Mouse (Mus musculus) gonadal fat pad, adult 2 months (tissue): Measurements from ENCODE around the gene Zbtb7a. TPM values are rescaled to one million over a fixed set of nuclear protein-coding genes. Genes with fewer than 3 reads are reported as not detected.

Source experiments
- DNase-seq: peaks from one replicate; pipeline ENCODE4 v3.0.0-alpha.2; 2012; ENCODE audit warnings: low read depth
- polyA plus RNA-seq: library from polyadenylated mRNA; depleted of rRNA; stranded (reverse); fragments of >200 nt; gene quantifications from 2 replicates; pipeline ENCODE4 v1.2.3, GENCODE M21; 2012

The Zbtb7a gene
- polyA plus RNA-seq, 1 experiment: 30.0 TPM

GRCm38 (mm10) chr10:81138821-81139528 lies 4.0 kb downstream of the Zbtb7a start:
- no peak for DNase-seq

GRCm38 (mm10) chr10:81139529-81139846 lies 4.5 kb downstream of the Zbtb7a start:
- no peak for DNase-seq

- DNase-seq: no peak
These were observed 5.0 kb downstream of the Zbtb7a start for GRCm38 (mm10) chr10:81140005-81140404.

- no peak for DNase-seq
These were observed 5.9 kb downstream of the Zbtb7a start for GRCm38 (mm10) chr10:81140717-81141454.

- DNase-seq: no peak
These were observed 6.6 kb downstream of the Zbtb7a start for GRCm38 (mm10) chr10:81141455-81142210.

GRCm38 (mm10) chr10:81142551-81142981 lies 7.5 kb downstream of the Zbtb7a start:
- DNase-seq: no peak

GRCm38 (mm10) chr10:81143157-81143633 lies 8.2 kb downstream of the Zbtb7a start:
- DNase-seq: no peak

GRCm38 (mm10) chr10:81143845-81144437 lies 8.9 kb downstream of the Zbtb7a start:
- DNase-seq: no peak

GRCm38 (mm10) chr10:81144667-81145066 lies 9.6 kb downstream of the Zbtb7a start:
- no peak for DNase-seq

- no peak for DNase-seq
These were observed 10.3 kb downstream of the Zbtb7a start for GRCm38 (mm10) chr10:81145307-81145706.

GRCm38 (mm10) chr10:81145778-81146177 lies 10.8 kb downstream of the Zbtb7a start:
- DNase-seq: no peak

GRCm38 (mm10) chr10:81146296-81146695 lies 11.3 kb downstream of the Zbtb7a start:
- no peak for DNase-seq

GRCm38 (mm10) chr10:81151261-81151660 lies 16.2 kb downstream of the Zbtb7a start:
- DNase-seq: no peak

- no peak for DNase-seq
These were observed 17.6 kb downstream of the Zbtb7a start for GRCm38 (mm10) chr10:81152609-81153008.

GRCm38 (mm10) chr10:81154313-81154712 lies 19.3 kb downstream of the Zbtb7a start:
- no peak for DNase-seq

- DNase-seq: no peak
These were observed 19.7 kb downstream of the Zbtb7a start for GRCm38 (mm10) chr10:81154736-81155135.

- no peak for DNase-seq
These were observed 26.7 kb downstream of the Zbtb7a start for GRCm38 (mm10) chr10:81161602-81162317.

GRCm38 (mm10) chr10:81162318-81162652 lies 27.3 kb downstream of the Zbtb7a start:
- no peak for DNase-seq

- DNase-seq: no peak
These were observed 30.1 kb downstream of the Zbtb7a start for GRCm38 (mm10) chr10:81165118-81165517.

GRCm38 (mm10) chr10:81167200-81168086 lies 32.4 kb downstream of the Zbtb7a start, which contains the start of gene Pias4:
Gene Pias4, minus strand, starts transcription at chr10:81167923.
- peak; percentile 91 for DNase-seq

GRCm38 (mm10) chr10:81168087-81168431 lies 33.0 kb downstream of the Zbtb7a start:
- no peak for DNase-seq
